10 mouse cellular contexts compared by ENCODE assay signal in genomic region chr10:81403511-81403910, GRCm38 (mm10). TPM values are rescaled to one million over a fixed set of nuclear protein-coding genes. Genes with fewer than 3 reads are reported as not detected.
A peak's percentile ranks its signal among the peaks of the same experiment; 100 is the strongest.
DNase-seq lines count a peak whose midpoint lies in the region; ATAC-seq and TF ChIP-seq lines count a peak whose summit lies in the region.
"Had no signal": no experiment of that assay in that cellular context is flagged by ENCODE, and none has a peak within 500 bp of the region (broad histone marks: within the 10 kb centered on the region; RNA-seq: fewer than 3 reads in every experiment).

No protein-coding gene starts in this region.

- no peak overlapping the region for H3K9ac ChIP-seq in forebrain, embryonic 16.5 days (replicated peaks; ENCODE audit: low read depth, low read length)
- peak overlapping the region; percentile 27; the same call in 1 of the 2 replicates for H3K9ac ChIP-seq in hindbrain, embryonic 16.5 days (ENCODE audit: low read depth, low read length)
- H3K9ac ChIP-seq in neural tube, embryonic 12.5 days: peak overlapping the region; percentile 41

- no peak overlapping the region for H3K4me2 ChIP-seq in forebrain, embryonic 16.5 days (ENCODE audit: low read length)
- H3K4me2 ChIP-seq in hindbrain, embryonic 16.5 days (ENCODE audit: low read length): no peak overlapping the region
- H3K4me2 ChIP-seq in neural tube, embryonic 12.5 days (replicated peaks): peak overlapping the region; percentile 45

- WGBS in forebrain, embryonic 10.5 days: 56% methylated on average over 10 of the region's 10 CpGs
- WGBS in forebrain, embryonic 16.5 days: 62% methylated on average over 10 of the region's 10 CpGs
- 37% methylated on average over 10 of the region's 10 CpGs for WGBS in hindbrain, embryonic 16.5 days
- 39% methylated on average over 10 of the region's 10 CpGs for WGBS in neural tube, embryonic 12.5 days

- peaks cover 95% of the 10 kb centered on the region for H3K27me3 ChIP-seq in forebrain, embryonic 10.5 days (ENCODE audit: poor library complexity, severe bottlenecking)
- H3K27me3 ChIP-seq in forebrain, embryonic 16.5 days (replicated peaks; ENCODE audit: control insufficient read depth, insufficient read depth, low read length): no peaks in the 10 kb centered on the region
- H3K27me3 ChIP-seq in hindbrain, embryonic 16.5 days (replicated peaks; ENCODE audit: control insufficient read depth, insufficient read depth, low read length): no peaks in the 10 kb centered on the region
- H3K27me3 ChIP-seq in neural tube, embryonic 12.5 days (replicated peaks): peaks cover 26% of the 10 kb centered on the region

- no peaks in the 10 kb centered on the region for H3K9me3 ChIP-seq in forebrain, embryonic 10.5 days
- no peaks in the 10 kb centered on the region for H3K9me3 ChIP-seq in forebrain, embryonic 16.5 days (ENCODE audit: control insufficient read depth, low read length)
- H3K9me3 ChIP-seq in hindbrain, embryonic 16.5 days (ENCODE audit: control insufficient read depth, low read length): no peaks in the 10 kb centered on the region
- no peaks in the 10 kb centered on the region for H3K9me3 ChIP-seq in neural tube, embryonic 12.5 days

- no peak for DNase-seq in forebrain, embryonic 10.5 days (ENCODE audit: extremely low spot score, low spot score)
- DNase-seq in layer of hippocampus, adult 2 months (ENCODE audit: low spot score in 2 of 2): no peak
- DNase-seq in layer of hippocampus, postnatal 25 days (ENCODE audit: extremely low spot score in 1 of 2, low spot score in 1 of 2): no peak
- DNase-seq in thymus, postnatal 4 days: no peak
- no peak for DNase-seq in cerebellum, adult 9-11 months
- DNase-seq: layer of hippocampus, adult 9-11 months; lung, postnatal 14 days had no signal

- peaks cover 17% of the 10 kb centered on the region for H3K36me3 ChIP-seq in forebrain, embryonic 10.5 days (replicated peaks)
- H3K36me3 ChIP-seq in forebrain, embryonic 16.5 days (ENCODE audit: control insufficient read depth, insufficient read depth): peaks cover 7% of the 10 kb centered on the region; the same call in 1 of the 2 replicates
- H3K36me3 ChIP-seq in hindbrain, embryonic 16.5 days (ENCODE audit: control insufficient read depth, insufficient read depth, low read length): peaks cover 27% of the 10 kb centered on the region
- H3K36me3 ChIP-seq in neural tube, embryonic 12.5 days: peaks cover 32% of the 10 kb centered on the region

- TF ChIP-seq CTCF in layer of hippocampus, adult 2 months (conservative IDR thresholded peaks at IDR 0.05): no peak

- H3K4me3 ChIP-seq in forebrain, embryonic 10.5 days: peak overlapping the region; percentile 20; the same call in 1 of the 2 replicates
- H3K4me3 ChIP-seq in forebrain, embryonic 16.5 days (replicated peaks; ENCODE audit: low read length): no peak overlapping the region
- no peak overlapping the region for H3K4me3 ChIP-seq in layer of hippocampus, adult 2 months
- H3K4me3 ChIP-seq in hindbrain, embryonic 16.5 days (ENCODE audit: low read length): no peak overlapping the region
- no peak overlapping the region for H3K4me3 ChIP-seq in neural tube, embryonic 12.5 days

- H3K27ac ChIP-seq in forebrain, embryonic 10.5 days: peak overlapping the region; percentile 86
- H3K27ac ChIP-seq in forebrain, embryonic 16.5 days (ENCODE audit: low read length): no peak overlapping the region; the same call in 1 of the 2 replicates
- peak overlapping the region; percentile 86 for H3K27ac ChIP-seq in layer of hippocampus, adult 2 months
- no peak overlapping the region; the same call in 1 of the 2 replicates for H3K27ac ChIP-seq in hindbrain, embryonic 16.5 days (ENCODE audit: low read depth, low read length)
- peak overlapping the region; percentile 90 for H3K27ac ChIP-seq in neural tube, embryonic 12.5 days

- no peak for ATAC-seq in forebrain, embryonic 16.5 days
- ATAC-seq in hindbrain, embryonic 16.5 days: no peak
- ATAC-seq in neural tube, embryonic 12.5 days (ENCODE audit: low FRiP score, low read depth): 0 out of 2 replicates have a peak, but pooled peaks have one; percentile 1

- peaks cover 89% of the 10 kb centered on the region for H3K4me1 ChIP-seq in forebrain, embryonic 10.5 days
- H3K4me1 ChIP-seq in forebrain, embryonic 16.5 days (replicated peaks; ENCODE audit: control insufficient read depth, insufficient read depth, low read length): peaks cover 58% of the 10 kb centered on the region
- H3K4me1 ChIP-seq in hindbrain, embryonic 16.5 days (ENCODE audit: control insufficient read depth, insufficient read depth, low read depth, low read length): peaks cover 39% of the 10 kb centered on the region
- H3K4me1 ChIP-seq in neural tube, embryonic 12.5 days: peaks cover 68% of the 10 kb centered on the region

RNA-seq across cellular contexts. Expression of gene Smim24, which starts 10.7 kb away (rescaled TPM):
- polyA plus RNA-seq in forebrain, embryonic 10.5 days (2016; fragmentation: Nextera tagmentation; extraction: Ambion mirVana): 1.6 and 1.9 TPM in 2 replicates
- polyA plus RNA-seq in forebrain, embryonic 16.5 days (2015; fragmentation: Nextera tagmentation; extraction: Ambion mirVana): 1.2 and 1.8 TPM in 2 replicates
- 1 to 10 TPM; 1.9 to 2.1 TPM for total RNA-seq in layer of hippocampus, adult 2 months (2021)
- 1 to 10 TPM; 1.4 to 3.1 TPM for total RNA-seq in layer of hippocampus, postnatal 25 days (2021)
- 1.6 and 2.3 TPM in 2 replicates for polyA plus RNA-seq in hindbrain, embryonic 16.5 days (2015; fragmentation: Nextera tagmentation; extraction: Ambion mirVana)
- polyA plus RNA-seq in neural tube, embryonic 12.5 days (2016; fragmentation: Nextera tagmentation; extraction: Ambion mirVana): 2.1 and 2.7 TPM in 2 replicates

RNA-seq across cellular contexts. Expression of gene Gm48552, which starts 14.7 kb away (rescaled TPM):
- polyA plus RNA-seq in forebrain, embryonic 10.5 days (2016; fragmentation: Nextera tagmentation; extraction: Ambion mirVana): 0.78 and 1.4 TPM in 2 replicates
- polyA plus RNA-seq in forebrain, embryonic 16.5 days (2015; fragmentation: Nextera tagmentation; extraction: Ambion mirVana): 1.0 and 2.2 TPM in 2 replicates
- 1 to 10 TPM; 5.5 to 8.1 TPM for total RNA-seq in layer of hippocampus, adult 2 months (2021)
- 1 to 10 TPM; 3.2 to 4.7 TPM for total RNA-seq in layer of hippocampus, postnatal 25 days (2021)
- polyA plus RNA-seq in hindbrain, embryonic 16.5 days (2015; fragmentation: Nextera tagmentation; extraction: Ambion mirVana): 1.5 and 2.2 TPM in 2 replicates
- polyA plus RNA-seq in neural tube, embryonic 12.5 days (2016; fragmentation: Nextera tagmentation; extraction: Ambion mirVana): 2.3 and 2.5 TPM in 2 replicates

RNA-seq across cellular contexts. Expression of gene Gm48551, which starts 19.2 kb away (rescaled TPM):
- 2.6 and 3.1 TPM in 2 replicates for polyA plus RNA-seq in forebrain, embryonic 10.5 days (2016; fragmentation: Nextera tagmentation; extraction: Ambion mirVana)
- 6.2 and 8.8 TPM in 2 replicates for polyA plus RNA-seq in forebrain, embryonic 16.5 days (2015; fragmentation: Nextera tagmentation; extraction: Ambion mirVana)
- total RNA-seq in layer of hippocampus, adult 2 months (2021): 1 to 10 TPM; 4.4 to 6.1 TPM
- total RNA-seq in layer of hippocampus, postnatal 25 days (2021): 1 to 10 TPM; 2.6 to 3.7 TPM
- 7.9 and 9.4 TPM in 2 replicates for polyA plus RNA-seq in hindbrain, embryonic 16.5 days (2015; fragmentation: Nextera tagmentation; extraction: Ambion mirVana)
- polyA plus RNA-seq in neural tube, embryonic 12.5 days (2016; fragmentation: Nextera tagmentation; extraction: Ambion mirVana): 5.0 and 5.3 TPM in 2 replicates

RNA-seq across cellular contexts. Expression of gene Dohh, which starts 19.3 kb away (rescaled TPM):
- 96.8 and 97.9 TPM in 2 replicates for polyA plus RNA-seq in forebrain, embryonic 10.5 days (2016; fragmentation: Nextera tagmentation; extraction: Ambion mirVana)
- polyA plus RNA-seq in forebrain, embryonic 16.5 days (2015; fragmentation: Nextera tagmentation; extraction: Ambion mirVana): 86.0 and 91.0 TPM in 2 replicates
- 10 to 100 TPM; 75.9 to 79.7 TPM for total RNA-seq in layer of hippocampus, adult 2 months (2021)
- total RNA-seq in layer of hippocampus, postnatal 25 days (2021): 10 to 100 TPM; 79.1 to 87.1 TPM
- 99.8 and 108 TPM in 2 replicates for polyA plus RNA-seq in hindbrain, embryonic 16.5 days (2015; fragmentation: Nextera tagmentation; extraction: Ambion mirVana)
- 75.6 and 77.9 TPM in 2 replicates for polyA plus RNA-seq in neural tube, embryonic 12.5 days (2016; fragmentation: Nextera tagmentation; extraction: Ambion mirVana)

RNA-seq across cellular contexts. Expression of gene Fzr1, which starts 25.2 kb away (rescaled TPM):
- polyA plus RNA-seq in forebrain, embryonic 10.5 days (2016; fragmentation: Nextera tagmentation; extraction: Ambion mirVana): 135 and 139 TPM in 2 replicates
- polyA plus RNA-seq in forebrain, embryonic 16.5 days (2015; fragmentation: Nextera tagmentation; extraction: Ambion mirVana): 121 and 133 TPM in 2 replicates
- 10 to 100 TPM; 70.1 to 72.0 TPM for total RNA-seq in layer of hippocampus, adult 2 months (2021)
- 10 to 100 TPM; 65.9 to 66.6 TPM for total RNA-seq in layer of hippocampus, postnatal 25 days (2021)
- 149 and 156 TPM in 2 replicates for polyA plus RNA-seq in hindbrain, embryonic 16.5 days (2015; fragmentation: Nextera tagmentation; extraction: Ambion mirVana)
- polyA plus RNA-seq in neural tube, embryonic 12.5 days (2016; fragmentation: Nextera tagmentation; extraction: Ambion mirVana): 136 and 138 TPM in 2 replicates

Comparison
In these comparisons a context has a peak if more than half of its experiments do, and no peak if none do; other contexts are left out.
1. H3K27ac ChIP-seq: peak in forebrain, embryonic 10.5 days (single experiment), layer of hippocampus, adult 2 months (single experiment) and neural tube, embryonic 12.5 days (single experiment); none in forebrain, embryonic 16.5 days (single experiment) and hindbrain, embryonic 16.5 days (single experiment).